Mouse (Mus musculus) limb, embryonic 13.5 days (tissue): ENCODE results near the gene Mertk. TPM values are rescaled to one million over a fixed set of nuclear protein-coding genes. Genes with fewer than 3 reads are reported as not detected.

Source experiments
- ATAC-seq: fragments of 200-750 bp; cut with Nextera tagmentation; 2 replicates; pipeline ENCODE4 v1.8.0; 2017; ENCODE audit warnings: low read depth, moderate number of reproducible peaks, moderate TSS enrichment; ENCODE audit not compliant: low FRiP score
- H3K27ac ChIP-seq: fragments of 300-500 bp; sonication (generic); 2 replicates; pipeline ENCODE4 v1.5.1; 2015; ENCODE audit warnings: inconsistent platforms, mild to moderate bottlenecking, moderate library complexity
- H3K27me3 ChIP-seq: fragments of 300-500 bp; sonication (generic); 2 replicates; pipeline ENCODE4 v1.6.1; 2015; ENCODE audit warnings: mild to moderate bottlenecking, inconsistent platforms
- H3K36me3 ChIP-seq: fragments of 300-500 bp; sonication (generic); 2 replicates; pipeline ENCODE4 v1.6.1; 2015; ENCODE audit warnings: inconsistent platforms, mild to moderate bottlenecking, moderate library complexity
- H3K4me1 ChIP-seq: fragments of 300-500 bp; sonication (generic); 2 replicates; pipeline ENCODE4 v1.6.1; 2015; ENCODE audit warnings: inconsistent platforms
- H3K4me2 ChIP-seq: fragments of 300-500 bp; sonication (generic); replicated peaks from 2 replicates; pipeline ENCODE4 v1.6.1; 2015; ENCODE audit warnings: inconsistent platforms, mild to moderate bottlenecking, moderate library complexity
- H3K4me3 ChIP-seq: fragments of 300-500 bp; sonication (generic); 2 replicates; pipeline ENCODE4 v1.5.1; 2015; ENCODE audit warnings: moderate library complexity, mild to moderate bottlenecking, inconsistent platforms
- H3K9ac ChIP-seq: fragments of 300-500 bp; sonication (generic); 2 replicates; pipeline ENCODE4 v1.6.1; 2015; ENCODE audit warnings: mild to moderate bottlenecking, inconsistent platforms
- H3K9me3 ChIP-seq: fragments of 300-500 bp; sonication (generic); 2 replicates; pipeline ENCODE4 v1.6.1; 2016; ENCODE audit warnings: inconsistent platforms
- WGBS: fragments of 180-500 bp; shearing (Covaris S2); methylation state at CpG from one replicate; pipeline ENCODE4 v1.1.7; 2015; 5-methylcytosine and 5-hydroxymethylcytosine counted together
- polyA plus RNA-seq: library from polyadenylated mRNA; unstranded; fragments of >200 nt; fragmentation: Nextera tagmentation; extraction: Ambion mirVana; gene quantifications from 2 replicates; pipeline ENCODE4 v1.2.1, GENCODE M21; 2015

Gene Mertk
- polyA plus RNA-seq, 1 experiment from 2014 or later, result 15.6 TPM

DNA sequence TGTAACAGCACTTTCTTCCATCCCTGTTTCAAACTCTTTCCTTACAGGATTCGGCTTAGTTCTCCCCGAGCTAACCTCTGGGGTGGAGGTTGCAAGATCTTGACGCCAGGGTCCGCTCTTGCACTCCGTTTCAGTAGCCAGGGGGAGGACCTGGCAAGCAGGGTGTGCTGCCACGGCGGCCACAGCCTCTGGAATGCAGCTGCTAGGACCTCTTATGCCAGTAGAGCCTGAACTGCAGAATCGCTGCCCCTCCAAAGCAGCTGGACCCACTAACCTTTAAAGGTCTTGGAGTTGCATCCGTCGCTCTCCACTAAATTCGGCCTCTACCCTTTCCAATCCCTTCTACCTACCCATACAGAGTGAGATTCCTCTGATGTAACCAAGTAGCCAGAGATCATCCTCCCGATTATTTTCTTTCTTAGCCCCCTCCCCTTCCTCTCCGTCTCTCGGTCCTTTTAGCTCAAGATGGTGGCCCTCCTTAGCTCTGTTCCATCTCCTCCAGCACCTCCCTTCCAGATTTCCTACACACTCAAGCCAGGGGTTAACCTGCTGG is 540 bp upstream of the Mertk start:
- peaks cover 10% of the 10 kb centered on the region; the same call in 1 of the 2 replicates for H3K36me3 ChIP-seq
- H3K9ac ChIP-seq, result peak overlapping the region; percentile 80
- peak overlapping the region; percentile 97 for H3K27ac ChIP-seq
- ATAC-seq, result peak; percentile 89
- peak overlapping the region; percentile 79 for H3K4me3 ChIP-seq
- H3K4me2 ChIP-seq, result peak overlapping the region; percentile 64
- no peaks in the 10 kb centered on the region for H3K27me3 ChIP-seq
- H3K9me3 ChIP-seq, result no peaks in the 10 kb centered on the region
- under 1% methylated on average over 14 of the region's 14 CpGs for WGBS
- peaks cover 15% of the 10 kb centered on the region for H3K4me1 ChIP-seq

DNA sequence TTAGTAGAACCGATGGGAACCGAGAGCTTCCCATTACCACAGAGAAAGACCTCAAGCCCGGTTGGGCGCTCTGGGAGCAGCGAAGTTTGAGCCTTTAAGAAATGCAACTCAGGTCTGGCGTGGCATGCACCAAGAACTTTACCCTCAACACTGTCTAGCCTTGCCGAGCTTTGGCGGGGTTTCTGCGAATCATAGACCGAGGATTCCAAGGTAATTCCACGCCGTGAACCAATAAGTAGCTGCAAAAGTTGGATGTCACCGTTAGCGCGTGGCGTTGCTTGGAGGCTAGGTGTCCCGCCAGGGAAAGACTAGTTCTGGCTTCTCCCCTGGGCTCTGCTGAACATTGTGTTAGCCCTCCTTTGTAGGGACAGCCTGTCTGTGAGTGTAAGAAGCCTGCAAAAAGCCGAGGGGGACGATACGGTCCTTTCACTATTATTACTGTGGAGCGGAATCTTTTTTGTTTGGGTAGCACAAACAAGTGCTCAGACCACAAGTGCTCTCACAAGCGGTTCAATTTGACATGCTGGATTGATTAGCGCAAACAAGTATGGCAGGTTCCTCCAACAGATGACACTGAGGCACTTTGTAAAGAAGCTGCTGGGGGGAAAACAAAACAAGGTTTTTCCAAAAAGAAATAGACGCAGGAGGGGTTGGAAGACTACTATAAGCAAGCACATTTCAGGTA is 587 bp downstream of the Mertk start:
- Histone ChIP-seq H3K4me3 (peak overlapping the region; percentile 79), H3K4me1 (peaks cover 15% of the 10 kb centered on the region), H3K27me3 (no peaks in the 10 kb centered on the region), H3K9ac (peak overlapping the region; percentile 80), H3K36me3 (peaks cover 17% of the 10 kb centered on the region; the same call in 1 of the 2 replicates), H3K27ac (peak overlapping the region; percentile 97), H3K4me2 (peak overlapping the region; percentile 64), H3K9me3 (no peaks in the 10 kb centered on the region)
- peak; percentile 48 for ATAC-seq
- WGBS, result under 1% methylated on average over 24 of the region's 24 CpGs

DNA sequence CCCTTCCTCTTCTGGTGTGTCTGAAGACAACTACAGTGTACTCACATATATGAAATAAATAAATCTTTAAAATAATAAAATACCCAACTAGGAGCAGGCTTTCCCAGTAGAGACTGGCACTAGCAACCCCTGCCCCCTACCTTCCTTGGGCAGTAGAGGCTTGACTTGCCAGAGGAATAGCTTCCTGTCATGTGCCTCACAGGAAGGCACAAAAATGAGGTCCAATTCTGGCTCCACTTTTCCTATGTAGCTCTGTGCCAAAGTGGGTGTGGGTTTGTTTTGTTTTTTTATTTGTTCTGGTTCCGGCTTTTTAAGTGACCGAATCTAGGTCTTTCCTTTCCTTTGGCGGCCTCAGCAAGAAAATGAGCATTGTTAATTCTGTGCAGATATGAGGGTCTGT is 5.7 kb downstream of the Mertk start:
- H3K9me3 ChIP-seq, result no peaks in the 10 kb centered on the region
- no peak overlapping the region for H3K9ac ChIP-seq
- H3K4me2 ChIP-seq, result no peak overlapping the region
- peaks cover 40% of the 10 kb centered on the region for H3K36me3 ChIP-seq
- H3K4me1 ChIP-seq, result peaks cover 24% of the 10 kb centered on the region
- WGBS, result 93% methylated on average over 3 of the region's 3 CpGs
- H3K27me3 ChIP-seq, result no peaks in the 10 kb centered on the region
- H3K27ac ChIP-seq, result no peak overlapping the region
- no peak overlapping the region for H3K4me3 ChIP-seq
- ATAC-seq, result no peak

DNA sequence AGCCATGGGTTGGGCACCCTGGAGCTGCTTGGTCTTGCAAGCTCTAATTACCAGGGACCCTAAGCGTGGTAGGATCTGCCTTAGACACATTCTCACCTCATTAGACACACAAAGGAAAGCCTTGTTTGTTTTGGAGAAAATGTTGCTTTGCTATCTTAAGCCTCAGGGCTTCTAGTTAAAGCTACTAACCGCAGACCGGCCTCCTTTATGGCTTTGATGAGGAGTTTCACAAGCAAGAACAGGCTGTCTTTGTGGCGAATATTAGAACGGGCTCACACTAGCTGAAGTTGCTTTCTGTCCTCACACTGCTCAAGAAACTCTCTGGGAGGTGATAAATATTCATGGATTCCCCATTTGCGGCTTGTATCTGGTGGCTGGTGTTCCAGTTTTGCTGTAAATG is 10.5 kb downstream of the Mertk start:
- peak overlapping the region; percentile 83 for H3K27ac ChIP-seq
- peaks cover 23% of the 10 kb centered on the region for H3K36me3 ChIP-seq
- H3K9ac ChIP-seq, result peak overlapping the region; percentile 2; the same call in 1 of the 2 replicates
- no peaks in the 10 kb centered on the region for H3K9me3 ChIP-seq
- H3K4me1 ChIP-seq, result peaks cover 58% of the 10 kb centered on the region
- WGBS, result 11% methylated on average over 6 of the region's 6 CpGs
- H3K4me3 ChIP-seq, result no peak overlapping the region
- peak overlapping the region; percentile 17 for H3K4me2 ChIP-seq
- 0 out of 2 replicates have a peak, but pooled peaks have one; percentile 17 for ATAC-seq
- H3K27me3 ChIP-seq, result no peaks in the 10 kb centered on the region

- Histone ChIP-seq H3K4me3 (no peak overlapping the region), H3K9me3 (no peaks in the 10 kb centered on the region), H3K4me1 (peaks cover 72% of the 10 kb centered on the region), H3K27me3 (no peaks in the 10 kb centered on the region), H3K27ac (peak overlapping the region; percentile 83), H3K4me2 (peak overlapping the region; percentile 21; the same call in 1 of the 2 replicates), H3K36me3 (peaks cover 14% of the 10 kb centered on the region), H3K9ac (no peak overlapping the region)
- no peak for ATAC-seq
- 35% methylated on average over 6 of the region's 6 CpGs for WGBS
Observed at GRCm38 (mm10) chr2:128710609-128711008, 11.9 kb downstream of the Mertk start.

GRCm38 (mm10) chr2:128712940-128713339 is 14.2 kb downstream of the Mertk start:
- H3K9ac ChIP-seq, result no peak overlapping the region
- no peak overlapping the region for H3K4me3 ChIP-seq
- H3K4me1 ChIP-seq, result peaks cover 93% of the 10 kb centered on the region
- 13% methylated on average over 6 of the region's 6 CpGs for WGBS
- H3K9me3 ChIP-seq, result no peaks in the 10 kb centered on the region
- H3K4me2 ChIP-seq, result peak overlapping the region; percentile 50
- H3K36me3 ChIP-seq, result peaks cover 4% of the 10 kb centered on the region; the same call in 1 of the 2 replicates
- ATAC-seq, result no peak
- peak overlapping the region; percentile 98 for H3K27ac ChIP-seq
- H3K27me3 ChIP-seq, result no peaks in the 10 kb centered on the region

DNA sequence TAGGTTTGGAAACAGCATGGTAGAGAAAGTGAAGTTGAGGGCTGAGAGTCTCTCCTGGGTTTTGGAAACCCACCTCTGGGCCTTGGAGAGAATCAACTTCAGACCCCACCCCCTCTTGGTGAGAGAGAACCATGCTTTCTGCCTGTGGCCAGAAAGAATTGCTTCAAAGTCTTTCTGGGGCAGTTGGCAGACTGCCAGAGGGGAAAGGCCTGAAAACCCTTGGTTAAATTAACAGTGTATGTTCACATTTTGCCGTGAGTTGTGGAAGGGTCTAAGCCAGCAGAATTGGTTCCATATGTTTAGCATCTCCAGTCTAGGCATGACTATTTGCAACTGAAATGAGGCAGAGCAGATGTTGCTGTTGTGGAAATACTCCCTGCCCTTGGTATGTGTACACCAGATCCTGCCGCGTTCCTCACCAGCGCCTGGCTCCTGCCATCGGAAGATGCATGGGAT is 14.8 kb downstream of the Mertk start:
- Histone ChIP-seq H3K27me3 (no peaks in the 10 kb centered on the region), H3K4me2 (peak overlapping the region; percentile 50), H3K4me3 (no peak overlapping the region; the same call in 1 of the 2 replicates), H3K4me1 (peaks cover 94% of the 10 kb centered on the region), H3K9ac (no peak overlapping the region), H3K27ac (peak overlapping the region; percentile 98), H3K36me3 (no peaks in the 10 kb centered on the region), H3K9me3 (no peaks in the 10 kb centered on the region)
- WGBS, result 6% methylated on average over 5 of the region's 5 CpGs
- peak; percentile 90 for ATAC-seq

DNA sequence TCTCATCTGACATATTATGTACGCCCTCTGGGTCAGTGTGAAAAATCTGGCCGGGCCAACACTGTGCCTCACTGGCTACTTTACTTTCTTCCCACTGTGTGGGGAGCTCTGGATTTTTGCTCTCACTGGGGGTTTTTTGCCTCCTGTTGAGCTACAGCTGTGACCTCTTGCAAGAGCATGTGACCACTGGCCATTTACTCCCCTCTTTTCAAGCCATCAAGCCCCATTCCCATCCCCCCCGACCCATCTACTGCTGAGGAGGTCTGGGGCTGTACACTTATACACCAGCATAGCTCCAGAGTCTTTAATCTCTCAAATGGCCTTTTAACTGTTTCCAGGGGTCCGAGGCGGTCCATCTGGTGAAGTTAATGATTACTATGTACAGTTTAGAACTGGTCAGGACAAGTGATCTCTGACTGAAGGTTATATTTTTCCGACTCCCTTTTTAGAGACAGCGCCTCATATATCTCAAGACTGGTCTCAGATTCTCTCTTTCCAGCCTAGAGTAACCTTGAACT is 16.0 kb downstream of the Mertk start:
- Histone ChIP-seq H3K36me3 (peaks cover 9% of the 10 kb centered on the region), H3K4me3 (no peak overlapping the region), H3K9ac (no peak overlapping the region), H3K4me2 (peak overlapping the region; percentile 50), H3K27ac (peak overlapping the region; percentile 98), H3K9me3 (no peaks in the 10 kb centered on the region), H3K27me3 (no peaks in the 10 kb centered on the region), H3K4me1 (peaks cover 84% of the 10 kb centered on the region)
- WGBS, result 16% methylated on average over 7 of the region's 7 CpGs
- ATAC-seq, result peak; percentile 26

DNA sequence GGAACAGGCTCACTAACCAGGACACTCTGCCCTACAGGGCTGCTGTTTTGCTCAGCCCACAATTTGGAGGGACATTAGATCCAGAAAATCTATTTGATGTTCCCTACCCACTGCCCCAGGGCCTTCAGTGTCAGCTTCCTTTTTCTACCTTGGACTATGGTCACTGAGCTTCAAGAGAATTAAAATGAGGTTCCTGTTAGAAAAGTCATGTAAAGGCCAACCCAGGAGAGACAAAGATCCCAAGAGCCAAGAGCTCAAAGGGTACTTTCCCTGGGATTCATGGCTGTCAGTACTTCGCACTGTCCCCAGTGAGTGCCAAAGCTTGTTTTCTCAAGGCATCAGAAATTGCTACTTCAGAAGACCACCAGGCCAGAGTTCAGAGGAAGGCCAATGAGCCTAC is 17.2 kb downstream of the Mertk start:
- WGBS, result 91% methylated on average over 1 of the region's 1 CpGs
- Histone ChIP-seq H3K9me3 (peaks cover 4% of the 10 kb centered on the region), H3K9ac (no peak overlapping the region), H3K4me3 (no peak overlapping the region), H3K4me1 (peaks cover 72% of the 10 kb centered on the region), H3K27me3 (no peaks in the 10 kb centered on the region), H3K4me2 (no peak overlapping the region), H3K27ac (0 out of 2 replicates have a peak overlapping the region, but pooled peaks have one; percentile 10), H3K36me3 (peaks cover 13% of the 10 kb centered on the region)
- no peak for ATAC-seq

GRCm38 (mm10) chr2:128719380-128719779 is 20.6 kb downstream of the Mertk start:
- 76% methylated on average over 2 of the region's 2 CpGs for WGBS
- Histone ChIP-seq H3K4me1 (peaks cover 43% of the 10 kb centered on the region), H3K4me2 (no peak overlapping the region), H3K9me3 (peaks cover 8% of the 10 kb centered on the region), H3K4me3 (no peak overlapping the region), H3K9ac (no peak overlapping the region), H3K36me3 (peaks cover 24% of the 10 kb centered on the region), H3K27me3 (no peaks in the 10 kb centered on the region), H3K27ac (no peak overlapping the region)
- ATAC-seq, result no peak

- Histone ChIP-seq H3K27me3 (no peaks in the 10 kb centered on the region), H3K9ac (no peak overlapping the region), H3K36me3 (peaks cover 24% of the 10 kb centered on the region), H3K4me2 (no peak overlapping the region), H3K9me3 (peaks cover 8% of the 10 kb centered on the region), H3K27ac (no peak overlapping the region), H3K4me1 (peaks cover 16% of the 10 kb centered on the region), H3K4me3 (no peak overlapping the region)
- 89% methylated on average over 5 of the region's 5 CpGs for WGBS
- ATAC-seq, result no peak
Observed at GRCm38 (mm10) chr2:128722106-128722710, 23.5 kb downstream of the Mertk start.

DNA sequence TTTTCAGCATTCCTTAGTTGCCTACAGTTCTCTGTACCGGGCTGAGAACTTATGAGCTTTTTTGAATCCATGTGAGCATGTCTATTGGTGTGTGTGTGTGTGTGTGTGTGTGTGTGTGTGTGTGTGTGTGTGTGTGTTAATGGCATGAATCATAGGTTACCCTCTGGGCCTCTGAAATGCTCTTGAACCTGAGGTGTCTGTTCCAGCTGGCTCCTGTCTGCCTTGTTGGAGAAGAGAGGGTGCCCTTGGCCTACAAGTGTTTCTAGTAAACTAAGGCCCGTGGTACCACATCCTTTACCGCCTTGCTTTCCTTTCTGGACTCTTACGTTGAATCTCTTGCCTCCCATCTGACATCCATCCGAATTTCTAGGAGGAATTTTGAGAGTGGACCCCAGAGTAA is 27.3 kb downstream of the Mertk start:
- Histone ChIP-seq H3K27ac (no peak overlapping the region), H3K4me1 (peaks cover 13% of the 10 kb centered on the region), H3K9me3 (peaks cover 3% of the 10 kb centered on the region), H3K9ac (no peak overlapping the region), H3K36me3 (peaks cover 27% of the 10 kb centered on the region), H3K27me3 (no peaks in the 10 kb centered on the region), H3K4me2 (no peak overlapping the region), H3K4me3 (no peak overlapping the region)
- WGBS, result 86% methylated on average over 5 of the region's 5 CpGs
- ATAC-seq, result no peak
